Mouse (Mus musculus): Measurements from ENCODE around the gene Aldh5a1.

DNA sequence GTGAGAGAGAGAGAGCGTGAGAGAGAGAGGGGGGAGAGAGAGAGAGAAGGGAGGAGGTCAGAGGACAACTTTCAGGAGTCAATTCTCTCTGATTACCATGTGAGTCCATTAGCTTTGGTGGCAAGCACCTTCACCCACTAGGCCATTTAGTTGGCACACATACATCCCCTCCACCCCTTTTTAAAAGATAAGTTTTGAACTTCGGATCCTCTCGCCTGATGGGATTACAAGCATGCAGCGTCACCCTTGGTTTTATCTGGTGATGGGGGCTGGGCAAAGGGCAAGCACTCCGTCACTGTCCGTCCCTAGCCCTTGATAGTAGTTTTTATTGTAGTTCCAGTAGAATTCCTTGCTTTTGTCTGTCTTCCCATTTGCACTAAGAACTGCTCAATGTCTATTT lies 57.3 kb downstream of the Aldh5a1 start:
- TF ChIP-seq CTCF (IDR thresholded peaks at IDR 0.05; ENCODE audit: control insufficient read depth, insufficient read depth, insufficient read length) (no peak), CEBPB (IDR thresholded peaks at IDR 0.05; ENCODE audit: low read depth) (no peak), MAX (IDR thresholded peaks at IDR 0.05) (no peak), MYOD1 (IDR thresholded peaks at IDR 0.05; ENCODE audit: control insufficient read depth, insufficient read length, low read depth) (no peak), MYOG (IDR thresholded peaks at IDR 0.05; ENCODE audit: control insufficient read depth, extremely low read depth, insufficient read length) (no peak), USF1 (IDR thresholded peaks at IDR 0.05; ENCODE audit: low read depth) (no peak), FOSL1 (IDR thresholded peaks at IDR 0.05; ENCODE audit: insufficient read depth, low read length, poor library complexity, severe bottlenecking) (no peak)

All from C2C12 (cell line).